Mouse (Mus musculus) spleen, adult 2 months (tissue): ENCODE results near the gene Os9.

ENCODE experiments used
- CTCF ChIP-seq: fragments of 200-500 bp; IDR thresholded peaks from 2 replicates; pipeline ENCODE4 v1.5.1; 2011; ENCODE audit warnings: mild to moderate bottlenecking, inconsistent platforms; ENCODE audit not compliant: insufficient read depth, insufficient read length, insufficient replicate concordance; ENCODE audit errors: extremely low read depth
- POLR2A ChIP-seq: fragments of 200-500 bp; IDR thresholded peaks from 2 replicates; pipeline ENCODE4 v1.6.1; 2011; ENCODE audit warnings: low read depth, low read length, inconsistent platforms

DNA sequence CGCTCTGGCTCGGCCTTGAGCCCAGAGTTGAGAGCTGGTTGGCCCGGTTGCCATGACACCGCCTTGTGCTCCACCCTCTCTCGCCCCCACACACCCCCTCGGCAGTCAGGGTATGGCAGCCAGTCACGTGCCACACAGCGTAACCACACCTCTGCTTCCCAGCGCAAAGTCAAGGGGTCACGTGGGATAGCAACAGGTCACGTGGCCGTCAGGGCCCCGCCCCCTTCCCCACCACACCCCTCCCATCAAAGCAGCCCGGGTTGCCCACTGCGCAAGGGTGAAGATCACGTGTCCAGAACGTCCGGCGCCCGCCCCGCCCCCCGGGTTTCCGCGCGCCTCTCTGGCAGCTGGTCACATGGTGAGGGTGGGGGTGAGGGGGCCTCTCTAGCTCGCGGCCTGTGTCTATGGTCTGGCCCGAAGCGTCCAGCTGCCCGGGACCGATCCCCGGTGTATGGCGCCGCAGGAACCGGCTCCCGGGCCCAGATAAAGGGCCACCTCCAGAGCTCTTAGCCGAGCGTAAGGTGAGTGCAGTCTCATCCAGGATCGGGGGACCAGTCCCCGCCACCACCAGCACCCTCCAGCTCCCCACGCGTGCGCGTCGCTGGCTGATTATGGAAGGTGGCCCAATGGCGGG, 57.6 kb downstream of the Os9 start, which contains the start of gene Cdk4:
- TF ChIP-seq POLR2A = peak; percentile 38; the same call in 1 of the 2 replicates
- no peak for TF ChIP-seq CTCF
